Mouse (Mus musculus) cerebellum, adult 8-10 months (tissue): ENCODE measurements around the gene Pde6b.

Experiments used
- DNase-seq: peaks from one replicate; pipeline ENCODE4 v3.0.0; 2022

Pde6b gene

DNA sequence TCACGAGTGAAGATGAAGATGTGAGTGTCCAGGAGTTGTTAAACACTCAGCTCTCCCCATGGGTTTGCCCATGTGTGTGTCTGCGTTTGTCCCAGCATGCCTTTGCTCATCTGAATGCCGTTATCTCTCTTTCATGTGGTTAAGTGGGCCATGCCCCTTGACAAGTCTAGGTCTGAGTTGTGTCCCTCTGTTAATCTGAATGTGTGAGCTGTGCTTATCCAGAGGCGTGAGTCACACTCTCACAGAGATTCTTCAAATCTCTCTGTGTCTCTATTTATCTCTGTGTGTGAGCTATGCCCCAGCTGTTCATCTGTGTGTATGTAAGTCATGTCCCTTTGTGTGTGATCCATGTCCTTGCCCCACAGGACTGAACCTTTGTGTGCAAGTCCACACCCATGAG lies 15.3 kb downstream of the Pde6b start:
- no peak for DNase-seq

DNA sequence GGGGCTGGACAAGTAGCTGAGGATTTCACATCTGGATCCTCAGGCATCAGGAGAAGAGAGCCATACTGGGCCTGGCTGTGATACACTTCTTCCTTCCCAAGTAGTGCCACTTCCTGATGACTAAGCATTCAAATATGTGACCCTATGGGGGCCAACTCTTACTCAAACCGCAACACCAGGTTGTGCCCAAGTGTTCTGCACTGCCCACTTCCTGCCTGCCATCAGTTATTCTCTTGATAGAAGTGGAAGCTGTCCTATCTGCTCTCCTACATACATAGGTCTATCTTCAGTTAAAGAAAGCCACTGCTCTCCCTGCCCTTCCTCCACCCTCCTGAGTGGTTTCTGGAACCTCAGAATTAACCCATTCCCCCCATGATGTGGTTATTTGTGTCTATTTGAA lies 17.3 kb downstream of the Pde6b start:
- DNase-seq = no peak

- DNase-seq = no peak
Measured at GRCm38 (mm10) chr5:108406977-108407376, 18.8 kb downstream of the Pde6b start.

DNA sequence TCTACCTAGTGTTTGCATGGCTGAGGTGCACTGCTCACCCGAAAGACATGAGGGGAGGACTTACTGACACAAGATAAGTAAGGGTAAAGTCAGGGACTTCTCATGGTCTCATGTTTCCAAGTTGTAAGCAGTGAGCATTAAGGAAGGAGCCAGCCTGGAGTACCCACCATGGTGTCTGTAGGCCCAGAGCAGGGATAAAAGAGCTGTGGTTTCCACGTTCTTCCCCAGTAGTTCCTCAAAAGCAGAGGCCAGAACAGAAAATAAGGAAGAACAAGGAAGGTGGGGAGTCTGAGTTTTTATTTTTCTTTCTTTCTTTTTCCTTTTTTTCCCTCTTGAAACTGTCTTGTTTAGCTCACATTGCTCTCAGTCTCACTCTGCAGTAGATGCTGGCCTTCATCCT lies 26.5 kb downstream of the Pde6b start:
- DNase-seq = no peak

- DNase-seq = no peak
Measured at GRCm38 (mm10) chr5:108422741-108423140, 34.5 kb downstream of the Pde6b start.

- no peak for DNase-seq
Measured at GRCm38 (mm10) chr5:108423427-108423826, 35.2 kb downstream of the Pde6b start.

DNA sequence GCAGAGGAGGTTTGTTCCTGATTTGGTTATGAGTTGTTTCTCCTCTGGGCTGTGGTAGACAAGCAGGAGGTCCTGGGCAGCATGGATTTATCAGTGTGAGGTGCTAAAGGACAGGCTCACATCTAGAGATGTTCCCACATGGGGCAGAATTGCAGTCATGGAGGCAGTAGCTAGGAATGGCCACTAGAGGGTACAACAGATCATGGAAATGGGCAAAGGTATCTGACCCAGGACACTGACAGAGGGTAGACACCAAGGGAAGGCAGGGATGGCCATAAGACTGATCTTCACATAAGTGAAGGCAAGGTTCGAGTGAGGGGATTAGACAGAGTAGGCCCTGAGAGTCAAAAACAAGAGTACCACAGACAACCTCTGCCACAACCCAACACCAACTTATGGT lies 39.0 kb downstream of the Pde6b start:
- peak; percentile 63 for DNase-seq

DNA sequence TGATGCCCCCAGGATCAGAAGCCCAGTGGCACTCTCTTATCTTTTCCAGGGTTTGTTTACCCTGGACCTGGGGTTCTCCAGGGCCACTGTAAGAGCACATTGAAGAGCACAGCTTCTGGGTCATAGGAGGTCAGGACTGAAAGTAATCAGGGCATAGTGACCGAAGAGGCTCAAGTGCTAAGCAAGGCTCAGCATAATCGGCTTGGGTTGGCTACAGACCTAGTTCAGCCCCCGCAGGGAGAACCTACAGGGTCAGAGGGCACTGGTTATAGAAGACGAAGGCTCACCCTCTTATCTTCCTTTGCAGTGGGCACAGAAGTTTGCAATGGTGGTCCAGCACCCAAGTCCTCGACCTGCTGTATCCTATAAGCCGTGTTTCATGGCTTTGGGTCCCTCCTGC lies 43.0 kb downstream of the Pde6b start:
- no peak for DNase-seq

GRCm38 (mm10) chr5:108433804-108434587 lies 45.8 kb downstream of the Pde6b start, which contains the start of gene Atp5k:
Atp5k (minus strand) TSS chr5:108434448.
- peak; percentile 96 for DNase-seq

DNA sequence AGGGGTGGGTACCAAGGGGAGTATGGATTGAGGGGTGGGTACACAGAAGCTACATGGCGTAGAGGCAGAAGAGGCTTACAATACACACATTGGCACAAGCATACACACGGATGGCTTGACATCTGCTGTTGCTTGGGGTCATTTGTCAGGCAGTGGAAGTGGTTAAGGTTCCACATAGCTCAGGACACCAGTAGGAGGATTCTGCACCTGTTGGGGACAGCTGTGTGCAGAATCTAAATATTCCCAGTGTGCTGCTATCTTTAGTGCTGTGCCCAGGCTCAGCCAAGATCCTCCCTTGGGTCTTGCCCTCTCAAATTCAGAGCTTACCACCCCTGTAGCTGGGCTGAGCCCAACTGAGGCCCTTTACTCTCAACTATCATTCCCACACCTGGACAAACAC lies 47.9 kb downstream of the Pde6b start:
- DNase-seq = no peak

GRCm38 (mm10) chr5:108446973-108447372 lies 58.8 kb downstream of the Pde6b start:
- DNase-seq = no peak

DNA sequence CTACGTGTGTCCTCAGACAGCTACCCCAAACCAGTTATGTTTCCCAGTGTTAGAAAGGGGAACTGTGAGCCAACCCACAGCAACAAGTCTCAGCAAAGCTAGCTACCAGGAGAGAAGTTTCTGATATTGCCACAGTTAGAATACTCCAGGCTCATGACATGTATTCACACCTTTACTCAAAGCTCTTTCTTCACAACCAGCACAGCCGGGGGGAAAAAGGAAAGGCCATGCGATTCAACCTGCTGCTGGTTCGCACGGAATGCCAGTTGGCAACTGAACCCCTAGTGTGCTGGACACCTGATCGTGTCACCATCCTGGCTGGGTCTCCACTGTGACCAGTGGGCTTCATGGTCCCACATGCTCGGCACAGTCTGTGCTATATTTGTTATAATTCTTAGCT lies 59.7 kb downstream of the Pde6b start:
- DNase-seq = no peak

GRCm38 (mm10) chr5:108448785-108449668 lies 60.8 kb downstream of the Pde6b start, which contains the start of gene Mfsd7a:
Mfsd7a (minus strand) TSS chr5:108448891.
- DNase-seq = no peak

GRCm38 (mm10) chr5:108450837-108451540 lies 62.8 kb downstream of the Pde6b start:
- no peak for DNase-seq

GRCm38 (mm10) chr5:108451611-108452010 lies 63.4 kb downstream of the Pde6b start:
- DNase-seq = no peak

- DNase-seq = no peak
Measured at GRCm38 (mm10) chr5:108452422-108452821, 64.2 kb downstream of the Pde6b start.

GRCm38 (mm10) chr5:108454094-108454493 lies 65.9 kb downstream of the Pde6b start:
- DNase-seq = no peak

DNA sequence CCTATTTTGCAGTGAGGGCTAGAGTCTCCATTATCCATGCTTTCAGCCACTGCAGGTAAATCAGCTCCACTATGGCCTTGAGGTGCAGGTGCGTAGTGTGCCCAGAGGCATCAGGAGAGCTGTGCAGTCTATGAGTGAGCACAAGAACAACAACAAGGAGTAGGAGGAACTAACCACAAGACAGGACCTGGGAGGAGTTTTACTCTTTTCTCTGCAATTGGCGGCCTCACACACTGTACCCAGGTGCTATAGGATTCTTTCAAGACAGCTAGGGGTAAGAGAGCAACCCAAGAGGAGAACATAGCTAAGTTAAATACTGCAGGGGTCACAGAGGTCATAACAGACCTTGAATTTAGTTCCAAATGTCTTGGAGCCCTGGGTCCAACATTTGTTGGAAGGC lies 70.5 kb downstream of the Pde6b start:
- DNase-seq = no peak

GRCm38 (mm10) chr5:108460461-108460860 lies 72.3 kb downstream of the Pde6b start:
- DNase-seq = no peak

GRCm38 (mm10) chr5:108461082-108462065 lies 73.2 kb downstream of the Pde6b start, which contains the start of gene Pcgf3:
Pcgf3 (plus strand) TSS chr5:108461232.
- DNase-seq = peak; percentile 98

DNA sequence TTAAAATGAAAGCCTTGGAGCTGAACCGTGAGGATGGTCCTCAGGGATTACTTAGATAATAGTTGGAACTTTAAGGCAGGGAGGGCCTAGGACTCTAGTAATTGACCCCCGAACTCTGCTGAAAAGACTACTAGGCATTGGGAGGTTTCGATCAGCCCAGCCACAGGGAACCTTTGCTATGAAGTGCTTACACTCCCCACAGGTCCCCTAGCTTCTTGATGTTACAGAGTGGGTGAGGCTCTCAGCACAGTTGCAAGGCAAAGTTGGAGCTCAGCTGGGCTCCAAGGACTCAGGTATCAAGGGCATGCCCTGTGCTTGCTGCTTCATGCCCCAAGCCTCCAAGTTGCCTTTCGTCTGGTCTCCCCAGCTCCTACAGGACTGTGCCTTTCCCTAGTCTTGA lies 74.3 kb downstream of the Pde6b start:
- no peak for DNase-seq
